Mouse (Mus musculus): Measurements from ENCODE around the gene Wrb.

Gene Wrb

GRCm38 (mm10) chr16:96159091-96159731 lies 14.0 kb downstream of the Wrb start:
- peak; percentile 77 to 83 for DNase-seq

DNA sequence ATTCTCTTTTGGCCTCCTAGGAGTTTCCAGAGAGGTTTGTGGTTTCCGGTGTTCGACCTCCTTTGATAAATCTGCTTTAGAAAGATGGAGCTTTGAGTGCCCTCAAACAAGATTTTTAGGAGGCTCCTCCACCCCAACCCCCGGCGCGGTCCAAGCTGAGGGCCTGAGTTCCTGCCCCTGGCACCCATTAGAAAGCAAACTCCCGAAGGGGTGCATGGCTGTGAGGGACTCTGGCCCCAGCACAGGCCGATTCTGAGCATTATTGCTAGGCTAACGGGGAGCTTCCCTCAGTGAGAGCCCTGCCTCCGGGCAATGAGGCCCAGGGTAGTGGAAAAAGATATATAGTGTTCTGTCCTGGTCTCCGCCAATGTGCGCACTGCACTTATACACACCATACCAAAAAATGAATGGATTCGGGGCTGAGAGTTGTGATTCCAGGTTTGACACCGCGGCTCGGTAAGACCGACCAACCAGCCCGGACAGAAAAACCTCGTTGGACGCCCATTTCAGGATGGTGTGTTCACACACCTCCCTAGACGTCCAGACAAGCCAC lies 14.7 kb downstream of the Wrb start:
- DNase-seq: peak; percentile 39 to 43

GRCm38 (mm10) chr16:96160927-96161326 lies 15.7 kb downstream of the Wrb start:
- DNase-seq: peak; percentile 59 to 80

DNA sequence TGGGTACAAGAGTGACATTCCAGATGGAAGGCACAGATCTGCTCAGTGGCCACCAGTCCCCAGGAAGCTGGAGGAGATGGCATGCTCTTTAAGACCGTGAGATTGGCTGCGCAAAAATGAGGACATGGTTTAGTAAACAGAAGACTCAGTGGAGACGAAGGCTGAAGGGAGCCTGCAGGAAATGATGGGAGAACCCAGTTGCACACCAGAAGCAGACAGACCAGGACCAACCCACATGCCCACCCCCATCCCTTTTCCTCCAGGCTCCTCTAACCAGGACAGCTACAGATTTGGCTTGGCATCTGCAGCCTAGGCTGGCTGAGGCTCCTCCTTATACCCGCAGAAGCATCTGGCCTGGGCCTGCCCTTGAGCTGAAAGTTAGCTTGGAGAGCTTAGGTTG lies 16.1 kb downstream of the Wrb start:
- DNase-seq: peak in 1 of 2 experiments; percentile 69

GRCm38 (mm10) chr16:96165723-96166264 lies 20.6 kb downstream of the Wrb start:
- DNase-seq: peak; percentile 58 to 82

GRCm38 (mm10) chr16:96168837-96169236 lies 23.6 kb downstream of the Wrb start:
- no peak for DNase-seq

DNA sequence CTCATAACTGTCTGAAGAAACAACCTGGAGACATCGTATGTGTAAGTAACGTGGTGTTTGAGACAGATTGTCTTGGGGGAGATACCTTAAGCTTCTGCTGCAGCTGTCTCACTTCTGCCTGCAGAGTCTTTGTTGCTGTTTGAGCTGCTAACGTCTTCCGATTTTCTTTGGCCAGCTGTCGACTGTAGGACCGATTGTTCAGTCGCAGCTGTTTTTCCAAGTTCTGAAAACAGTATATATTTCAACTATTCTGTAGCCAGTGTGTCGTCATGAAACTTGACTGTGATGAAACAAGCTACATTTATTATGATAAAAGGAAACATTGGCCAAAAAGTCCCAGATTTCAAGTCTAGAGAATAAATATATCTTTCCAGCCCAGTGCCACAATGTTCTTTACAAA lies 28.4 kb downstream of the Wrb start:
- DNase-seq: no peak

- no peak for DNase-seq
Measured at GRCm38 (mm10) chr16:96175399-96175798, 30.2 kb downstream of the Wrb start.

- DNase-seq: no peak
Measured at GRCm38 (mm10) chr16:96179156-96179555, 33.9 kb downstream of the Wrb start.

DNA sequence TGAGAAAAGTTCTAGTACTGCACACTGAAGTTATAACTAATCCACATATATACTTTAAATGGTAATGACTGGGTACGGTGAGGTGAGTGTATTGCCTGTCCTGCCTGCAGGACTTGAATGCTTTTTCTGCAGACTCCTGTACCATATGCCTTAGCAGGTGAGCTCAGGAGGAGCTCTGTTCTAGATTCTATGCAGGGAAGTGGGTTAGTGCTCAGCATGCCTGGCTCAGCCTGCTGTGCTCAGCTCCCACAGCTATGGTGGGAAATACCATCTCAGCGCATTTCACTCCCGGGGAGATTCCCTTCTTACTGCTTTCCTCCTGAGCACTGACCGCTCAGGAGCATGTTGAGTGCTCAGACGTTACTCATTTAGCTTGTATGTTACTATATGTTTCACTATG lies 42.4 kb downstream of the Wrb start:
- DNase-seq: peak in 1 of 2 experiments; percentile 40

- peak; percentile 100 for DNase-seq
Measured at GRCm38 (mm10) chr16:96191531-96192506, 46.6 kb downstream of the Wrb start, which contains the start of gene Lca5l. Lca5l (minus strand) TSS chr16:96192271.

GRCm38 (mm10) chr16:96199913-96200701 lies 54.9 kb downstream of the Wrb start, which contains the start of gene Sh3bgr:
Sh3bgr (plus strand) TSS chr16:96200450.
- DNase-seq: peak; percentile 67 to 68

DNA sequence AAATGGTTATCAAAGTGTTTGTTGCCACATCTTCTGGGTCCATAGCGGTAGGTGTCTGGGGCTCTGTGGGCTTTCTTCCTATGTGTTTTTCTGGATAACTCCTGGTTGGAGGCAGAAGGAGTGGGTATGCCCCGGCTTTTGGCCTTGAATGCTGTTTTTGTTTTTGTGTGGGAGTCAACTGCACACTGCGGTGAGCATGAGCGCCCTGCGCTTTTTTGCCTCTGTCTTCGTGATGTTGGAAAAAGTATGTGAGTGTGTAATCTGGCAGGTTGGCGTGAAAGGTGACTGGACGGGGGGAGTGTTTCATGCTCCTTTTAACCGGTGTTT lies 55.5 kb downstream of the Wrb start:
- no peak for DNase-seq

- DNase-seq: no peak
Measured at GRCm38 (mm10) chr16:96201485-96202232, 56.5 kb downstream of the Wrb start.
